In genomic region chr5:33038656-33039509, GRCm38 (mm10) we compare ENCODE assay signal across 10 mouse cellular contexts. TPM values are rescaled to one million over a fixed set of nuclear protein-coding genes. Genes with fewer than 3 reads are reported as not detected.
DNase-seq lines count a peak whose midpoint lies in the region; ATAC-seq lines count a peak whose summit lies in the region.
"Had no signal": no experiment of that assay in that cellular context is flagged by ENCODE, and none has a peak within 500 bp of the region (broad histone marks: within the 10 kb centered on the region; RNA-seq: fewer than 3 reads in every experiment).

No protein-coding gene starts in this region.

- no peak overlapping the region for H3K4me2 ChIP-seq in hindbrain, embryonic 11.5 days (replicated peaks; ENCODE audit: low read depth, low read length)
- peak overlapping the region; percentile 48 for H3K4me2 ChIP-seq in midbrain, embryonic 15.5 days

- H3K9ac ChIP-seq in hindbrain, embryonic 11.5 days (ENCODE audit: low read depth, low read length) = no peak overlapping the region
- no peak overlapping the region for H3K9ac ChIP-seq in midbrain, embryonic 15.5 days

- H3K4me3 ChIP-seq in hindbrain, embryonic 10.5 days = peak overlapping the region; percentile 33; the same call in 1 of the 2 replicates
- no peak overlapping the region for H3K4me3 ChIP-seq in hindbrain, embryonic 11.5 days (ENCODE audit: low read depth, low read length)
- H3K4me3 ChIP-seq in midbrain, embryonic 15.5 days = no peak overlapping the region

- no peak for DNase-seq in hindbrain, embryonic 10.5 days (ENCODE audit: low spot score)
- no peak for DNase-seq in hindbrain, embryonic 11.5 days (ENCODE audit: low spot score)
- DNase-seq in Muller cell, postnatal 12 days (ENCODE audit: inconsistent ontology term) = no peak
- no peak for DNase-seq in c-Kit-positive CD71-positive TER-119-positive erythroid progenitor cells, embryonic 14.5 days (ENCODE audit: low spot score)
- no peak for DNase-seq in left cerebral cortex, postnatal 36 days (ENCODE audit: low spot score in 2 of 2)
- DNase-seq: cerebellum, adult 11-12 months had no signal

- no peak for ATAC-seq in hindbrain, embryonic 11.5 days (ENCODE audit: low FRiP score)
- peak; percentile 55 for ATAC-seq in common myeloid progenitor, adult 5-6 weeks (replicated peaks; ENCODE audit: low read depth, poor library complexity, severe bottlenecking)
- ATAC-seq in inflammation-experienced regulatory T-cells, adult 6 months = peak; percentile 69
- no peak for ATAC-seq in midbrain, embryonic 15.5 days (replicated peaks)
- ATAC-seq: Patski had no signal

- no peaks in the 10 kb centered on the region for H3K27me3 ChIP-seq in hindbrain, embryonic 10.5 days (ENCODE audit: insufficient read depth, poor library complexity, severe bottlenecking)
- H3K27me3 ChIP-seq in hindbrain, embryonic 11.5 days (ENCODE audit: control insufficient read depth, insufficient read depth, low read length) = no peaks in the 10 kb centered on the region
- H3K27me3 ChIP-seq in midbrain, embryonic 15.5 days (replicated peaks) = no peaks in the 10 kb centered on the region
- H3K27me3 ChIP-seq: Patski had no signal

- H3K4me1 ChIP-seq in hindbrain, embryonic 10.5 days (replicated peaks) = peaks cover 8% of the 10 kb centered on the region; the same call in 1 of the 2 replicates
- H3K4me1 ChIP-seq in hindbrain, embryonic 11.5 days (replicated peaks; ENCODE audit: control insufficient read depth, insufficient read depth, low read length) = no peaks in the 10 kb centered on the region
- peaks cover 3% of the 10 kb centered on the region for H3K4me1 ChIP-seq in midbrain, embryonic 15.5 days

- H3K36me3 ChIP-seq in hindbrain, embryonic 10.5 days = no peaks in the 10 kb centered on the region
- H3K36me3 ChIP-seq in hindbrain, embryonic 11.5 days (ENCODE audit: control insufficient read depth, insufficient read depth, low read length) = no peaks in the 10 kb centered on the region
- no peaks in the 10 kb centered on the region for H3K36me3 ChIP-seq in midbrain, embryonic 15.5 days (replicated peaks)

- intact Hi-C loops in left cerebral cortex, postnatal 36 days (cut with DNase I) = loop anchor here (1.0 to 10.0 kb wide), 2 partner anchors 105 to 324 kb away; no protein-coding TSS in a partner anchor

- no peaks in the 10 kb centered on the region for H3K9me3 ChIP-seq in hindbrain, embryonic 10.5 days
- no peaks in the 10 kb centered on the region for H3K9me3 ChIP-seq in hindbrain, embryonic 11.5 days (ENCODE audit: control insufficient read depth, low read length)
- H3K9me3 ChIP-seq in midbrain, embryonic 15.5 days = no peaks in the 10 kb centered on the region

- no peak overlapping the region for H3K27ac ChIP-seq in hindbrain, embryonic 10.5 days
- no peak overlapping the region for H3K27ac ChIP-seq in hindbrain, embryonic 11.5 days (ENCODE audit: low read depth, low read length)
- H3K27ac ChIP-seq in midbrain, embryonic 15.5 days = no peak overlapping the region

- WGBS in hindbrain, embryonic 10.5 days = 46% methylated on average over 13 of the region's 13 CpGs
- 46% methylated on average over 13 of the region's 13 CpGs for WGBS in hindbrain, embryonic 11.5 days
- 45% methylated on average over 13 of the region's 13 CpGs for WGBS in midbrain, embryonic 15.5 days

RNA-seq across cellular contexts. Expression of gene Ywhah, which starts 20.3 kb away (rescaled TPM):
- polyA plus RNA-seq in hindbrain, embryonic 10.5 days (2016; fragmentation: Nextera tagmentation; extraction: Ambion mirVana) = 430 and 455 TPM in 2 replicates
- polyA plus RNA-seq in hindbrain, embryonic 11.5 days (2014; fragmentation: Nextera tagmentation; extraction: Ambion mirVana) = 473 and 505 TPM in 2 replicates
- total RNA-seq in common myeloid progenitor, adult 5-6 weeks (2017) = 145 and 156 TPM in 2 replicates
- 100 to 1,000 TPM; 206 to 398 (median 214) TPM for polyA plus RNA-seq in inflammation-experienced regulatory T-cells, adult 6 months (2017; shearing (Covaris generic))
- 758 and 760 TPM in 2 replicates for polyA plus RNA-seq in midbrain, embryonic 15.5 days (2015; fragmentation: Nextera tagmentation; extraction: Ambion mirVana)
- 1,000 to 10,000 TPM; 1,119 to 1,229 TPM for total RNA-seq in left cerebral cortex, postnatal 36 days (2021)

Comparison
In these comparisons a context has a peak if more than half of its experiments do, and no peak if none do; other contexts are left out.
1. ATAC-seq: peak in common myeloid progenitor, adult 5-6 weeks (single experiment) and inflammation-experienced regulatory T-cells, adult 6 months (single experiment); none in hindbrain, embryonic 11.5 days (single experiment) and midbrain, embryonic 15.5 days (single experiment).